Mouse (Mus musculus) thymus, postnatal 36 days (tissue): ENCODE data around the gene Bysl.

Experiments
- DNase-seq, 2 experiments: peaks; one replicate each; pipeline ENCODE4 v3.0.0; 2022; ENCODE audit warnings: mixed read lengths in 2 of 2

The Bysl gene

DNA sequence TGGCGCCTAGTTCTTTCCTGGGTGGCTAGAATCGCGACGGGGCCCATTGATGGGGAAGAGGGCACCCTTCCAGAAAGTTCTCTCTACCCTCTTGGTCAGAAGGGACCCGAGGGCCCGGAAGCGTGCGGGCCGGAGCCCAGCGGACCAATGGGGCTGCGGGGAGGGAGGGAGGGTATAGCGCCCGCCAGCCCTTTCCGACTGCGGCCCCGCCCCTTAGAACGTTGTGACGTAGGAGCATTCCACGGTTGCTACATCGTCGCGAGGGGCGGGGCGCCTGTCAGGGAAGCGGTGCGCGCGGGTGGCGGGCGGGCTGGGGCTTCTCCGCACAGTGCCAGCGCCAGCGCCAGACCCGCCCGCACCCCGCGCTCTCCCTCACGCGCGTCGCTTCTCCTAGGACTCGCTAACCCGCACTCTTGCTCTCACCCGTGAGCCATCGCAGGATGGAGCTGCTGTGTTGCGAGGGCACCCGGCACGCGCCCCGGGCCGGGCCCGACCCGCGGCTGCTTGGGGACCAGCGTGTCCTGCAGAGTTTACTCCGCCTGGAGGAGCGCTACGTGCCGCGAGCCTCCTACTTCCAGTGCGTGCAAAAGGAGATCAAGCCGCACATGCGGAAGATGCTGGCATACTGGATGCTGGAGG is 18.0 kb downstream of the Bysl start:
- DNase-seq, result peak; percentile 96

DNA sequence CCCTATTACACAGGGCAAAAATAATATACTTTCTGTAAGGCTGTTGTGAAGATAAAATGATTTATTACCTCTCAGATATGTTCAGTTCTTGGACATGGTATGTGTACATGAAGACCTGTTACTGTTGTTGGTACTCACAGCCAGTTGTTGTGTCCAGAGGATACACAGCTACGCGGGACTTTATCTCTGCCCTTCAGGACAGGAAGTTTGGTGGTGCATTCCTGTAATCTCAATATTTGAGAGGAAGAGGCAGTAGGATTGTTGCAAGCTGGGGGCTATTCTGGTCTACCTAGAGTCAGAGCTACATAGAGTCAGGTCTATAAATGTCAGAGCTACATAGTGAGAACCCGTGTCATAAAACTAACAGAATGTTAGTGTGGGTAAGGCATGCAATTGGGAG is 20.2 kb downstream of the Bysl start:
- no peak for DNase-seq

DNA sequence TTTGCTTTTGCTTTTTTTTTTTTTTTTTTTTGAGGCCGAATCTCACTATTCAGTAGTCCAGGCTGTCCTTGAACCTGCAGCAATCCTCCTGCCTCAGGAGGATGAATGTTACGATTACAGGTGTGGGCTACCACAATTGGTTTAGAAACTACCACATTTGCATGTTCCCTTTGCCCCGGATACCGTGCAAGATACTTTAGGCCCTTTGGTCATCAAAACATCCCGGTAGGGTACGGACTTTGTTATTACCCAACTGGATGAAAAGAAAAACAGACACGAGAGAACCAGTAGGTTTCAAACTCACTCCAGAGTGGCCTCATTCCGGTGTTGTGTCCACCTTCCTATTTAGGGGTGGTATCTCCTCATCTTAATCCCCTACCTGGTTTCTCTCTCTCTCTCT is 22.8 kb downstream of the Bysl start:
- no peak for DNase-seq

DNA sequence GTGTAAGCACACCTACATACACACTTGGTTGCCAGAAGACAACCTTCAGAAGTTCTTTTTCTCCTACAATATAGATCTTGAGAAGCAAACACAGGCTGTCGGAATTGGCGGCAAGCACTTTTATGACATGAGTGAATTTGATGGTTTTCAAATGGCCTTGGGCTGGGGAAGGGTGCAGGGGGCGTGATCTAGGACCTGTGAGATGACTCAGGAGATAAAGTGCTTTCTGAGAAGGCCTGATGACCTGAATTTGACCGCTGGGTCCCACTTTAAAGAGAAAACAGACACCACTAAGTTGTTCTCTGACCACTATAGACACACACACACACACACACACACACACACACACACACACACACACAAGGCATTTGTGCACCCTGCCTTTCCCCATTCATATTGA is 30.3 kb downstream of the Bysl start:
- DNase-seq, result no peak

DNA sequence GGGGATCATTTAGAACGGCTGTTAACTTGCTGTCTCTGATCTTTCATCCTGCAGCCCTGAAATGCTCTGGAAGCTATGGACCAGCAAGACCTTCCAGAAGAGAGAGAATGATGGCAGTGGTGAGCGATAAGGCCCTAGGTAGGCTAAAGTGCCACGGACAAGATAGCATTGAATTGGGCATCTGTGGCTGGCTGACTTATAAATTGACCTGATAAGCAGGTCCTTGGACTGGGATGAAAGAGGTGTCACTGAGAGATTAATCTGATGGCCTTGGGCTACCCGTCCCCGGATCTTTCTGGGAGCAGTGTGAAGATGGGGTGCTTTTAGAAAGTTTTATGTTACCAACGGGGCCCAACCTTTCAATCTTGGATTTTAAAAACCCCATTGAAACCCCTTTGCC is 32.6 kb downstream of the Bysl start:
- DNase-seq, result no peak

DNA sequence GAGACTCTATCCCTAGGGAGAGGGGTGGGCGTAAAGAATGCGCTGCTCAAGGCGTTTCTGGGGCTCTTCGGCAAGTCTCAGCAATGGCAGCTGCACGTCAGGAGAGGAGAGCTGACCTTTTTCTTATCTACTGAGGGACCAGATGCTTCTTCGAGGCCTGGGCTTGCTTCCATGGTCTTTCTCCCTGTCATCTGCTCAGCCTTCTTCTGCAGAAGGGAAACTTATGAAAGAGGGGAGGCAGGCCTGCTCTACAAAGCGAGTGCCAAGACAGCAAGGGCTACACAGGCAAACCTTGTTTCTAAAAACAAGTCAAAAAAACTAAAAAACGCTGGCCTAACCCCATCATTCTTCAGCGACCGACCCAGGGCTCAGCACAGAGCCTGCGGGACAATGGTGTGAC is 36.5 kb downstream of the Bysl start:
- no peak for DNase-seq

DNA sequence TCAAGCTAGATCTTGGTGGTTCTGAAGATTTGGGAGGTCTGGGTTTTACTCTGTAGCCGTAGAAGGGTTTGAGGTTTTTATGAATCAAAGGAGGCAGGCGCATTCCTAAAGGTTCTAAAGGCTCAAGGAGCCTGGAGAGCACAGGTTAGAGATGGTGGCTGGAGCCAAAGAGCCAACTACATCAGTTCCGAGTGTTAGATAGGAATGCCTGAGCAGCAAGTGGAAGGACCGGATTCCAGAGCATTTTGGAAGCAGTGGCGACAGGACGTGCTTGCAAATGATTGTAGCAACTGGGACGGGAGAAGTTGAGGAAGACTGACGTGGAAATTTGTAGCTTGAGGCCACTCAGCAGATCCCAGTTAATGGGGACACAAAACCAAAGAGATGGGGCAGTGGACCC is 37.3 kb downstream of the Bysl start:
- no peak for DNase-seq

DNA sequence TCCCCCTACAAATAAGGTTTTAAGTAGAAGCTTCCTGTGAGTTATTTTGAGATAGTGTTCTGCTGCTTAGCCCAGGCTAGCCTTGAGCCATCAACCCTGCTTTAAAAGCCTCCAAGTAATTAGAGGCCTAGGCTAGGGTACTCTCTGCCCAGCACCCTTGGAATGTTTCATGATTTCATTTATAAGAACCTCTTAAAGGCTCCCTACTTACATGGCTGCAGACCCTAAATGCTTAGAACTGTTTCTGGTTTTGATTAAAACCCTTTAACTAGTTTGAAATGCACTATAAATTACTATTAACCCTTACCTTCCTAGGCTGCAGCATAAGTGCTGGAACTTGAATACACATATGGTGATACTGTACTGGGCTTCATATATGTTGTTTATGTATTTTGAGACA is 38.9 kb downstream of the Bysl start:
- DNase-seq, result no peak

DNA sequence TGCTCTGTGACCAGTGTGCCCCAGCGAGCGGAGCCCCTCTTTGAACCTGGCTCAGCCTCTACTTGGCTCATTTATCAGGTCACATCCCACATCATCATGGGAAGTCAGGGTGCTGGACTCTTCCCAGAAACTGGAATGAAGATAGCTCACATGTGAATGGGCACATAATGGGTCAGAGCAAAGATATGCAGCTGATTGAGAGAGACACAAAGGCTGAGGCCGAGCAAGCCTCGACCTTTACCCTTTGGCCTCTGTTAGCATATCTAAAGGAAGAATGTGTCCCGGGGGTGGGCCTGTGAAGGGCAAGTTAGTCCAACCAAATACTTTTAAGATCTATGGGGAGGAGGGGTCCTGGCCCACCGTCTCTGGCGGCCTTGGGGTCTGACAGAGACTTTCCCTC is 39.7 kb downstream of the Bysl start:
- no peak for DNase-seq

DNA sequence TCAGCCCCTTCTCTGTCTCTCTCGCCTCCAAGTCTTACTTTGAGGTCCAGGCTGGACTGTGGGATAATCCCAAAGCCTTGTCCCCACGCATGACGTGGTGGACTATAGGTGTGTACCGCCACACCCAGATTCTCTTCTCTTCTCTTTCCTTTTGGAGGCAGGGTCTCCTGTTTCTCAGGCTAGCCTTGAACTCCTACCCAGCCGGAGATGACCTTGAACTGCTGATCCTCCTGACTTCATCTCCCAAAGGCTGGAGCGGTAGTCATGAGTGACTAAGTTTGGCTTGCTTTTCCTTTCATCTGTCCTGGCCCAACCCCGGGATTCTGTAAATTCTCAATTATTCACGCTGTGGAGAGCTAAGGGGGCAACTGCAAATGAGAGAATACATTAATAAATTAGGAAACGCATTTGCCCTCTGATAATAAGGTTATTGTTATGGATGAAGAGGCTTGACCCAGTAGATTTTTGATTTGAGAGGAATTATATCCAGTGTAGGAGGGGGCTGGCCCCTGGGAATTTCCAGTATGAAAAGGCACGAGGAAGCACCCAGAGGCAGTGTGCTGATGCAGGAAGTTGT is 42.3 kb downstream of the Bysl start:
- no peak for DNase-seq

DNA sequence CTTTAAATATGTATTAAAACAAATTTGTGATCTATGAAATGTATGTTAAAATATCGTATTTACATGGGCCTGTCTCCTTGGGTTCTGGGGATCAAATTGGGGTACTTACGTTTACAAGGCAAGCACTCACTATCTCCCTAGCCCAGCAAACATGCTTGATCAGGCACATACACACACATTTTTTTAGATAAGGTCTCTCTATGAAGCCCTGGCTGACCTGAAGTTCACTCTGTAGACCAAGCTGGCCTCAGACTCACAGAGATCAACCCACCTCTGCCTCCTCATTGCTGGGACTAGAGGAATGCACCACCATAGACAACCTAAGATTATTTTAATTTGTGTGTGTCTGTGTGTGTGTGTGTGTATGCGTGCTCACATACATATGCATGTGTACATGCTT is 42.9 kb downstream of the Bysl start:
- DNase-seq, result no peak

GRCm38 (mm10) chr17:47567271-47567670 is 44.0 kb downstream of the Bysl start:
- no peak for DNase-seq

GRCm38 (mm10) chr17:47566133-47566532 is 45.2 kb downstream of the Bysl start:
- no peak for DNase-seq

DNA sequence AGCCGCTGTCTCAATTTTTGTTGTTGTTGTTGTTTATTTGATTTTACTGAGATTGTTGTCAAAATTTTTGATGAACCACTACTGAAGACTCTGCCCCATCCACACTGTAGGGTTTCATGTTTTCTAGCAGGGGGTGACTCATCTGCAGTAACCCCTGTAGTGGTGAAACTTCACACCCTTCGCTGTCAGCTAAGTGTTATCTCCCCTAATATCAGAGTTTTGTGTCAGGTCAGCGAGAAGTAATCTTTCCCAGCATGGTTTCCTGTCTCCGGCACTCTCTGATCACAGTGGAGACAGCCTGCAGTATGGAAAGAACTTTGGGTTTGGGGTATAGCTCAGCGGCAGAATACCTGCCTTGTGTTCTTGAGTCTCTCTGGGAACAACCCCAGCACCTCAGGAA is 46.7 kb downstream of the Bysl start:
- no peak for DNase-seq

- DNase-seq, result no peak
Observed at GRCm38 (mm10) chr17:47562875-47563274, 48.4 kb downstream of the Bysl start.

- no peak for DNase-seq
Observed at GRCm38 (mm10) chr17:47559726-47560125, 51.6 kb downstream of the Bysl start.

GRCm38 (mm10) chr17:47557179-47557578 is 54.1 kb downstream of the Bysl start:
- DNase-seq, result no peak

DNA sequence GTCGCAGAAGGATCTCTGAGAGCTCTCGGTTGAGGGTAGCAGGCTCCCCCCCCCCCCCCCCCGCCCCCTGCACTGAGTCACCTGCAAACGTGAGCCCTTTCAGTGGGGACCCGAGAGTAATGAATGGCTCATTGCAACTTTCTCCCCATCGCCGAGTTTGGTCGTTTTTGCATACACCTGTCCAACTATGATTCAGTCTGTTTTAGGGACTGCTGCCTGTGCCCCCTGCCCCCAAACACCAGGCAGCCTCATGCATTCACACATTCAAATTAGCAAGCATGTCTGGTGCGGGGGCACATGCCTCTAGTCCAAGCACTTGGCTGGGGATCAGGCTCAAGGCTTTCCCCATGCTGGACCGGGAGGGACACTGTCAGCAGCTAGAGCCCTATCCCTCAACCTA is 56.7 kb downstream of the Bysl start:
- DNase-seq, result no peak

- no peak for DNase-seq
Observed at GRCm38 (mm10) chr17:47552994-47553393, 58.3 kb downstream of the Bysl start.

DNA sequence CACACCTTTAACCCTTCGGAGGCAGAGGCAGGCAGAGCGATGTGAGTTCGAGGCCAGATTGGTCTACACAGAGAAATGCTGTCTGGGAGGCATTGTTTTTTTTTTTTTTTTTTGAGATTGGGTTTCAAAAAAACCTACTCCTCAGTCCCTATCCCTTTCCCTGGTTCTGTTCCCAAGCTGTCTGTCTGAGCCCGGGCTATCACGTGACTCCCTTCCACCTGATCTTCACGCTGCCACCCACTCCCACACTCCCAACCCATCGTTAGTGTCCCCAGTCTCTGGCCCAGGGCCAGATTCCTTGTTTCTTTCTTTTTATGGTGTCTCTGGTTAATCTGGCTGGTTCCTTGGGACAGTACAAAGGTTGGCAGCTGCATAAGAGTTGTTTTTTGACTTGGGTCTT is 60.2 kb downstream of the Bysl start:
- DNase-seq, result no peak
